Mouse (Mus musculus) hindbrain, embryonic 14.5 days (tissue): ENCODE measurements around the gene Cpne2. TPM values are rescaled to one million over a fixed set of nuclear protein-coding genes. Genes with fewer than 3 reads are reported as not detected.

Experiments used
- ATAC-seq: fragments of 200-750 bp; cut with Nextera tagmentation; 2 replicates; pipeline ENCODE4 v1.8.0; 2017; ENCODE audit warnings: moderate number of reproducible peaks, mild to moderate bottlenecking, moderate TSS enrichment, moderate library complexity; ENCODE audit not compliant: low FRiP score
- DNase-seq: peaks from one replicate; pipeline ENCODE4 v3.0.0-alpha.2; 2015; ENCODE audit warnings: low spot score
- H3K27ac ChIP-seq: fragments of 300-500 bp; sonication (generic); 2 replicates; pipeline ENCODE4 v1.5.1; 2014; ENCODE audit warnings: mild to moderate bottlenecking, moderate library complexity
- H3K27me3 ChIP-seq: fragments of 300-500 bp; sonication (generic); 2 replicates; pipeline ENCODE4 v1.6.1; 2014; ENCODE audit warnings: mild to moderate bottlenecking, low read length, mixed read lengths; ENCODE audit not compliant: control insufficient read depth, insufficient read depth
- H3K36me3 ChIP-seq: fragments of 300-500 bp; sonication (generic); replicated peaks from 2 replicates; pipeline ENCODE4 v1.6.1; 2014; ENCODE audit not compliant: control insufficient read depth, insufficient read depth
- H3K4me1 ChIP-seq: fragments of 300-500 bp; sonication (generic); replicated peaks from 2 replicates; pipeline ENCODE4 v1.6.1; 2014; ENCODE audit warnings: antibody characterized with exemption, low read length, mixed read lengths; ENCODE audit not compliant: control insufficient read depth, insufficient read depth
- H3K4me2 ChIP-seq: fragments of 300-500 bp; sonication (generic); replicated peaks from 2 replicates; pipeline ENCODE4 v1.6.1; 2014; ENCODE audit warnings: mild to moderate bottlenecking, moderate library complexity
- H3K4me3 ChIP-seq: fragments of 300-500 bp; sonication (generic); replicated peaks from 2 replicates; pipeline ENCODE4 v1.5.1; 2014; ENCODE audit warnings: mild to moderate bottlenecking, low read length
- H3K9ac ChIP-seq: fragments of 300-500 bp; sonication (generic); 2 replicates; pipeline ENCODE4 v1.6.1; 2014
- H3K9me3 ChIP-seq: fragments of 300-500 bp; sonication (generic); 2 replicates; pipeline ENCODE4 v1.6.1; 2016; ENCODE audit warnings: low read length; ENCODE audit not compliant: control insufficient read depth
- WGBS: fragments of 180-500 bp; shearing (Covaris S2); extraction: QIAGEN DNeasy Blood & Tissue Kit; methylation state at CpG from one replicate; pipeline ENCODE4 v1.1.7; 2014; 5-methylcytosine and 5-hydroxymethylcytosine counted together
- polyA plus RNA-seq: library from polyadenylated mRNA; unstranded; fragments of >200 nt; fragmentation: Nextera tagmentation; extraction: Ambion mirVana; gene quantifications from 2 replicates; pipeline ENCODE4 v1.2.1, GENCODE M21; 2014

Cpne2 gene
- 21.6 and 21.8 TPM in 2 replicates for polyA plus RNA-seq

GRCm38 (mm10) chr8:94532873-94533671 is at the start of gene Cpne2:
Gene Cpne2 (plus strand): TSS chr8:94532990.
- Histone ChIP-seq H3K36me3 (no peaks in the 10 kb centered on the region), H3K27ac (0 out of 2 replicates have a peak within 1 kb of the TSS, but pooled peaks have one; percentile 32)

GRCm38 (mm10) chr8:94485288-94485687 is 47.5 kb upstream of the Cpne2 start:
- Histone ChIP-seq H3K36me3 (no peaks in the 10 kb centered on the region), H3K4me2 (no peak overlapping the region), H3K9me3 (no peaks in the 10 kb centered on the region), H3K27ac (no peak overlapping the region), H3K27me3 (no peaks in the 10 kb centered on the region), H3K4me3 (no peak overlapping the region), H3K4me1 (no peaks in the 10 kb centered on the region), H3K9ac (no peak overlapping the region)
- 82% methylated on average over 3 of the region's 3 CpGs for WGBS
- ATAC-seq (no peak), DNase-seq (no peak)

More at GRCm38 (mm10) chr8:94532873-94533671, at the start of gene Cpne2:
- no peaks in the 10 kb centered on the region for H3K9me3 ChIP-seq
- peaks cover 21% of the 10 kb centered on the region for H3K4me1 ChIP-seq
- DNase-seq = no peak
- peak; percentile 75 for ATAC-seq
- H3K4me3 ChIP-seq = peak within 1 kb of the TSS; percentile 51
- peak within 1 kb of the TSS; percentile 69 for H3K9ac ChIP-seq
- WGBS = under 1% methylated on average over 64 of the region's 81 CpGs
- H3K27me3 ChIP-seq = peaks cover 26% of the 10 kb centered on the region
- H3K4me2 ChIP-seq = peak within 1 kb of the TSS; percentile 95

GRCm38 (mm10) chr8:94485882-94486281 is 46.9 kb upstream of the Cpne2 start:
- H3K36me3 ChIP-seq = no peaks in the 10 kb centered on the region
- DNase-seq (no peak), ATAC-seq (no peak)
- H3K4me3 ChIP-seq = no peak overlapping the region
- no peaks in the 10 kb centered on the region for H3K27me3 ChIP-seq
- no peak overlapping the region for H3K27ac ChIP-seq
- 38% methylated on average over 2 of the region's 2 CpGs for WGBS
- H3K4me1 ChIP-seq = no peaks in the 10 kb centered on the region
- no peaks in the 10 kb centered on the region for H3K9me3 ChIP-seq
- no peak overlapping the region for H3K9ac ChIP-seq
- H3K4me2 ChIP-seq = no peak overlapping the region

- Histone ChIP-seq H3K9ac (no peak overlapping the region), H3K27me3 (no peaks in the 10 kb centered on the region), H3K27ac (no peak overlapping the region), H3K4me1 (0 out of 2 replicates have a peak, but pooled peaks cover 6% of the 10 kb centered on the region), H3K4me3 (no peak overlapping the region), H3K9me3 (no peaks in the 10 kb centered on the region), H3K36me3 (no peaks in the 10 kb centered on the region), H3K4me2 (no peak overlapping the region)
- DNase-seq (no peak), ATAC-seq (no peak)
- WGBS = 79% methylated on average over 2 of the region's 2 CpGs
These were observed 44.8 kb upstream of the Cpne2 start for GRCm38 (mm10) chr8:94488016-94488415.

- DNase-seq = no peak
- H3K27ac ChIP-seq = no peak overlapping the region
- no peak overlapping the region for H3K4me3 ChIP-seq
- H3K9ac ChIP-seq = no peak overlapping the region
- H3K4me1 ChIP-seq = 0 out of 2 replicates have a peak, but pooled peaks cover 6% of the 10 kb centered on the region
- H3K9me3 ChIP-seq = no peaks in the 10 kb centered on the region
- no peak for ATAC-seq
- no peak overlapping the region for H3K4me2 ChIP-seq
- no peaks in the 10 kb centered on the region for H3K36me3 ChIP-seq
- no peaks in the 10 kb centered on the region for H3K27me3 ChIP-seq
- WGBS = 72% methylated on average over 4 of the region's 4 CpGs
These were observed 42.8 kb upstream of the Cpne2 start for GRCm38 (mm10) chr8:94489809-94490483.

- no peak overlapping the region for H3K27ac ChIP-seq
- H3K4me2 ChIP-seq = peak overlapping the region; percentile 59
- no peaks in the 10 kb centered on the region for H3K27me3 ChIP-seq
- H3K4me3 ChIP-seq = peak overlapping the region; percentile 22
- H3K4me1 ChIP-seq = 0 out of 2 replicates have a peak, but pooled peaks cover 6% of the 10 kb centered on the region
- H3K36me3 ChIP-seq = no peaks in the 10 kb centered on the region
- WGBS = 6% methylated on average over 15 of the region's 15 CpGs
- H3K9ac ChIP-seq = peak overlapping the region; percentile 56; the same call in 1 of the 2 replicates
- peak; percentile 84 for DNase-seq
- no peaks in the 10 kb centered on the region for H3K9me3 ChIP-seq
- ATAC-seq = peak; percentile 89
These were observed 40.6 kb upstream of the Cpne2 start for GRCm38 (mm10) chr8:94492021-94492681.

- 41% methylated on average over 1 of the region's 1 CpGs for WGBS
- H3K9ac ChIP-seq = no peak overlapping the region
- H3K4me1 ChIP-seq = 0 out of 2 replicates have a peak, but pooled peaks cover 6% of the 10 kb centered on the region
- no peak overlapping the region for H3K4me2 ChIP-seq
- ATAC-seq = no peak
- H3K27me3 ChIP-seq = no peaks in the 10 kb centered on the region
- no peak for DNase-seq
- no peak overlapping the region for H3K4me3 ChIP-seq
- H3K9me3 ChIP-seq = no peaks in the 10 kb centered on the region
- no peaks in the 10 kb centered on the region for H3K36me3 ChIP-seq
- no peak overlapping the region for H3K27ac ChIP-seq
These were observed 39.5 kb upstream of the Cpne2 start for GRCm38 (mm10) chr8:94493240-94493639.

GRCm38 (mm10) chr8:94515430-94516208 is 17.2 kb upstream of the Cpne2 start:
- Histone ChIP-seq H3K4me2 (no peak overlapping the region), H3K27ac (no peak overlapping the region), H3K36me3 (no peaks in the 10 kb centered on the region), H3K9ac (no peak overlapping the region), H3K27me3 (no peaks in the 10 kb centered on the region), H3K4me3 (no peak overlapping the region), H3K9me3 (no peaks in the 10 kb centered on the region), H3K4me1 (no peaks in the 10 kb centered on the region)
- no peak for DNase-seq
- WGBS = 56% methylated on average over 5 of the region's 5 CpGs
- ATAC-seq = no peak
